ENCODE assay signal across 31 mouse cellular contexts in genomic region chr9:83922076-83922475, GRCm38 (mm10). TPM values are rescaled to one million over a fixed set of nuclear protein-coding genes. Genes with fewer than 3 reads are reported as not detected.
DNase-seq lines count a peak whose midpoint lies in the region; ATAC-seq and TF ChIP-seq lines count a peak whose summit lies in the region.
"Had no signal": no experiment of that assay in that cellular context is flagged by ENCODE, and none has a peak within 500 bp of the region (broad histone marks: within the 10 kb centered on the region; RNA-seq: fewer than 3 reads in every experiment).

No protein-coding gene starts in this region.

- H3K36me3 ChIP-seq in kidney, adult 2 months (ENCODE audit: control insufficient read depth, insufficient read depth, low read length) = no peaks in the 10 kb centered on the region
- no peaks in the 10 kb centered on the region for H3K36me3 ChIP-seq in kidney, embryonic 14.5 days (ENCODE audit: control insufficient read depth, insufficient read depth, low read length)
- H3K36me3 ChIP-seq: embryonic facial prominence, embryonic 12.5 days; forebrain, embryonic 12.5 days; G1E; hindbrain, embryonic 12.5 days; limb, embryonic 12.5 days; midbrain, embryonic 10.5 days; midbrain, embryonic 15.5 days; neural tube, embryonic 15.5 days had no signal

- no peak for DNase-seq in kidney, adult 2 months
- DNase-seq in 416B (ENCODE audit: low read depth) (peak; percentile 62), Patski (ENCODE audit: low read depth, low spot score) (peak; percentile 13)
- DNase-seq in embryo, embryonic 9.5 days (ENCODE audit: extremely low spot score) = no peak
- no peak for DNase-seq in frontal cortex, postnatal 25 days (ENCODE audit: low spot score in 2 of 2)
- DNase-seq: adrenal gland, adult 8-10 months; cerebellum, adult 2 months; cerebellum, postnatal 14 days; forebrain, postnatal 0 days; gastrocnemius, postnatal 14 days; heart, postnatal 36 days; kidney, postnatal 36 days; thymus, adult 2 months; thymus, postnatal 36 days had no signal

- H3K4me1 ChIP-seq in kidney, adult 2 months (ENCODE audit: control insufficient read depth, insufficient read depth, low read length) = no peaks in the 10 kb centered on the region
- no peaks in the 10 kb centered on the region for H3K4me1 ChIP-seq in kidney, embryonic 14.5 days (ENCODE audit: control insufficient read depth, insufficient read depth, low read length)

- H3K27me3 ChIP-seq in kidney, adult 2 months (replicated peaks; ENCODE audit: control insufficient read depth, insufficient read depth, low read length) = no peaks in the 10 kb centered on the region
- H3K27me3 ChIP-seq in kidney, embryonic 14.5 days (ENCODE audit: control insufficient read depth, insufficient read depth, low read length) = no peaks in the 10 kb centered on the region
- no peaks in the 10 kb centered on the region for H3K27me3 ChIP-seq in Patski
- H3K27me3 ChIP-seq: embryonic facial prominence, embryonic 12.5 days; forebrain, embryonic 12.5 days; hindbrain, embryonic 12.5 days; limb, embryonic 12.5 days; midbrain, embryonic 15.5 days; neural tube, embryonic 15.5 days had no signal

- POLR2A ChIA-PET in Patski (lab: Charles Lee) = interaction anchor here (0.7 kb wide), 1 partner anchor 287 kb away, joined by 3 read pairs; no protein-coding TSS in a partner anchor

- no peak for TF ChIP-seq POLR2A in kidney, adult 2 months (IDR thresholded peaks at IDR 0.05; ENCODE audit: low read depth, low read length)

- no peak for ATAC-seq in kidney, embryonic 14.5 days (ENCODE audit: low FRiP score, low TSS enrichment)
- ATAC-seq in Patski = peak; percentile 17
- ATAC-seq in megakaryocyte progenitor cell, adult 5-6 weeks (replicated peaks; ENCODE audit: poor library complexity) = no peak
- ATAC-seq: activated CD4-positive, CD25-positive, alpha-beta regulatory T cell, adult 4 months; forebrain, postnatal 0 days; intestine, embryonic 16.5 days; midbrain, embryonic 15.5 days had no signal

- WGBS in kidney, adult 2 months = 55% methylated on average over 3 of the region's 3 CpGs
- WGBS in kidney, embryonic 14.5 days = 73% methylated on average over 3 of the region's 3 CpGs

- in situ Hi-C loops in Patski (cut with MboI; ENCODE audit: low pct_unique_long_range_greater_than_20kb) = no loop called here

- H3K9ac ChIP-seq in kidney, embryonic 14.5 days (ENCODE audit: low read depth, low read length) = no peak overlapping the region
- H3K9ac ChIP-seq: embryonic facial prominence, embryonic 12.5 days; forebrain, embryonic 12.5 days; forebrain, postnatal 0 days; hindbrain, embryonic 12.5 days; limb, embryonic 12.5 days; midbrain, embryonic 15.5 days; neural tube, embryonic 15.5 days had no signal

- H3K4me3 ChIP-seq in kidney, adult 2 months (ENCODE audit: insufficient read depth, low read depth, low read length) = no peak overlapping the region
- no peak overlapping the region for H3K4me3 ChIP-seq in kidney, embryonic 14.5 days (ENCODE audit: low read length)
- H3K4me3 ChIP-seq: embryonic facial prominence, embryonic 12.5 days; forebrain, embryonic 12.5 days; hindbrain, embryonic 12.5 days; layer of hippocampus, adult 2 months; left cerebral cortex, adult 2 months; limb, embryonic 12.5 days; midbrain, embryonic 10.5 days; midbrain, embryonic 15.5 days; neural tube, embryonic 15.5 days had no signal

- H3K9me3 ChIP-seq in kidney, embryonic 14.5 days (ENCODE audit: control insufficient read depth, low read length) = no peaks in the 10 kb centered on the region
- H3K9me3 ChIP-seq: embryonic facial prominence, embryonic 12.5 days; forebrain, embryonic 12.5 days; G1E; hindbrain, embryonic 12.5 days; limb, embryonic 12.5 days; midbrain, embryonic 10.5 days; midbrain, embryonic 15.5 days; neural tube, embryonic 15.5 days had no signal

- H3K4me2 ChIP-seq in kidney, embryonic 14.5 days (replicated peaks; ENCODE audit: low read depth, low read length) = no peak overlapping the region
- H3K4me2 ChIP-seq: embryonic facial prominence, embryonic 12.5 days; forebrain, embryonic 12.5 days; heart, embryonic 11.5 days; hindbrain, embryonic 12.5 days; limb, embryonic 12.5 days; liver, embryonic 11.5 days; midbrain, embryonic 15.5 days; neural tube, embryonic 15.5 days had no signal

- no peak for TF ChIP-seq CTCF in kidney, adult 2 months (conservative IDR thresholded peaks at IDR 0.05; ENCODE audit: insufficient read depth, insufficient read length, low read depth, low read length)
- TF ChIP-seq CTCF in Patski (IDR thresholded peaks at IDR 0.05) = no peak

- CTCF ChIA-PET in Patski (lab: Charles Lee) = no interaction called here

- H3K27ac ChIP-seq in kidney, adult 2 months (ENCODE audit: insufficient read depth, low read depth, low read length) = peak overlapping the region; percentile 77
- H3K27ac ChIP-seq in kidney, embryonic 14.5 days (ENCODE audit: low read depth, low read length) = no peak overlapping the region
- H3K27ac ChIP-seq: embryonic facial prominence, embryonic 12.5 days; forebrain, embryonic 12.5 days; hindbrain, embryonic 12.5 days; layer of hippocampus, adult 2 months; left cerebral cortex, adult 2 months; limb, embryonic 12.5 days; macrophage; midbrain, embryonic 10.5 days; midbrain, embryonic 15.5 days; neural tube, embryonic 15.5 days had no signal

RNA-seq across cellular contexts. Expression of gene Bckdhb, which starts 2.9 kb away (rescaled TPM):
- polyA plus RNA-seq in kidney, adult 2 months (2012; rRNA removed) = 57.7 and 61.7 TPM in 2 replicates
- 53.5 and 55.9 TPM in 2 replicates for polyA plus RNA-seq in kidney, embryonic 14.5 days (2014; fragmentation: Nextera tagmentation; extraction: Ambion mirVana)
- 35.8 TPM for polyA plus RNA-seq in Patski (2021)
- total RNA-seq in megakaryocyte progenitor cell, adult 5-6 weeks (2015) = 25.7 and 34.8 TPM in 2 replicates
- 20.5 and 22.3 TPM in 2 replicates for total RNA-seq in megakaryocyte progenitor cell, adult 5-6 weeks (2017)

Comparison
In these comparisons a context has a peak if more than half of its experiments do, and no peak if none do; other contexts are left out.
1. DNase-seq: peak in 416B (single experiment) and Patski (single experiment); none in kidney, adult 2 months (single experiment), embryo, embryonic 9.5 days (single experiment) and frontal cortex, postnatal 25 days (0 of 2).